Mouse (Mus musculus): ENCODE measurements around the gene Ncdn. TPM values are rescaled to one million over a fixed set of nuclear protein-coding genes. Genes with fewer than 3 reads are reported as not detected.

Gene Ncdn
- total RNA-seq, 1 experiment from 2014 or later, result 10.0 TPM

GRCm38 (mm10) chr4:126754231-126754611 is 983 bp upstream of the Ncdn start:
- ATAC-seq (replicated peaks; ENCODE audit: low read depth, poor library complexity, severe bottlenecking), result no peak

DNA sequence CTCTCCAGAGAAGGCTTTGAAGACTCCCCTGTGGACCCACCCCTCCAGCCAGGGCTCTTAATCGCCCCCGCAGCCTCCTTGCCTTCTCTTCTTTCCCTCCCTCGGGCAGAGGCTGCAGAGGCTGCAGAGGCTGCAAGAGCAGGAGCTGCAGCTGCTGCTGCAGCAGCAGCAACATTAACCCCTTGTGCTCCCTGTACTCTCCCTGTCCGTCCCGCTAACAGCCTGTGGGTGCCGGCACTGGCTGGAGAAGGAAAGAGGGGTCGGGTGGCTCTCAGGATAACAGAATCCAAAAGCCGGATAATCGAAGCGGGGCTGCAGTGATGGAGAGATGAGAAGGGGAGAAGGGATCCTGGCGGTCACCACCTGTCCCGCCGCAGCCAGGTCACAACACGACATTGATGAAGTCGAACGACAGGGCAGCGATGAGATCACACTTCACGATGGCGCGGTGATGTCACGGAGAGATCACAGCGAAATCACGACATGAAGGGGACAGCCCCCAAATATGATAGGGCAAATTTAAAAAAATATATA is 563 bp downstream of the Ncdn start:
- ATAC-seq (replicated peaks; ENCODE audit: low read depth, poor library complexity, severe bottlenecking), result peak; percentile 4; the same call in 1 of the 2 replicates

DNA sequence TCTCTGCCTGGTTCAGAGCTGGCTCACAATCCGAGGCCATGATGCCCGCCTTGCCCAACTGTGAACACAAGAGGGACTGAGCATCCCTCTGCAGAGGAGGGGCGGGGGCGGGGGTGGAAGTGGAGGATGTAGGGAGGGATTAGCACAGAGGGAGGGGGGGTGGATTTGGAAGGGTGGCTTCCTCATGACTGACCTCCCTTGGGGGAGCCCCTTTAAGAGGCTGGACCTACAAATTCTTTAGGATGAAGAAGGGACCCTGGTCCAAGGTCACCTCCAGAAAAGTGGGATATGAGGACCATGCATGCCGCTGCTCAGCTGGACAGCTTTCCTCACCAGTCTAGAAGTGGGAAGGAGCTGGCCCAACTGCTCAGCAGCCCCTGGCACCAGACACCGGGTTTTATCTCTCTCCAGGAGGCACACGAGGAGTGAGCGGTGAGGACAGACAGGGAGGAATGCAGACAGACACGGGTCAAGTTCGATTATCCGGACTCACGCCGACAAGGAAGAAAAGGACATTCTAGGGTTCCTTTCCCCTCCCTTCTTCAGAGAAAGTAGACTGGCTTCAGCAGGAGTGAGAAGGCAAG is 1.1 kb downstream of the Ncdn start:
- ATAC-seq (replicated peaks; ENCODE audit: low read depth, poor library complexity, severe bottlenecking), result no peak

GRCm38 (mm10) chr4:126751556-126752023 is 1.6 kb downstream of the Ncdn start:
- no peak for ATAC-seq (replicated peaks; ENCODE audit: low read depth, poor library complexity, severe bottlenecking)

DNA sequence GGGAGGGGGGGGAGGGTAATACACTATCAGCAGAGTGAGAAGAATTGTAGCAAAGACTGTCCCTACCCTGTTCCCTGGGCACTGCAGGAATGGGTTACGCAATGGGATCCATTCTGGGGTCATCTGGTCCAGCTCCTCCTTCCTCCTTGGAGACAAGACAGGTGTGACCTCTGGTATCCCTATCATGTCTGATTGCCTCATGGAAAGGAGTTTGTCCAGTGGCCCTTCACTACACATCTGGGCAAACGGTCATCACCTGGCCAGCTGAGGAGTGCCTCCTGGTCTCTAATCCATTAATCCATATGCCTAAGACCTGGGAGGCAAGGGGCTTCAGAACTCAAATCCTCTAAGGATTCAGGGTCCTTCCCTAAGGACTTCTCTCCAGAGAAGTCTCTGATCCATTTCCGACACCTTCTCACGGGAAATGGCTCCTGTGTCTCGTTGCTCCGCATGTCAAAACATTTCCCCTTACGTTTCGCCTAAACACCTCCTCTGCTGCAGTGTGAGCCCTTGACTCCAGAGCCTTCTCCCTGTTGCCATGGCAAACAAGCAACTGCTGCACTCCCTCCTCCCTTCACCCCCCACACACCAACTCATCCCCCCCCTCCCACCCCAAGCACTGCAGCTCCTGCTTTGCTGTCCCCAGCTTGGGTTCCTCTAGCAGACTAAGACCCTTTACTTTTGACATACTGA is 2.2 kb downstream of the Ncdn start:
- ATAC-seq (replicated peaks; ENCODE audit: low read depth, poor library complexity, severe bottlenecking), result no peak

- ATAC-seq (replicated peaks; ENCODE audit: low read depth, poor library complexity, severe bottlenecking), result no peak
Measured at GRCm38 (mm10) chr4:126750046-126750683, 3.1 kb downstream of the Ncdn start.

- ATAC-seq (replicated peaks; ENCODE audit: low read depth, poor library complexity, severe bottlenecking), result no peak
Measured at GRCm38 (mm10) chr4:126749553-126749952, 3.7 kb downstream of the Ncdn start.

DNA sequence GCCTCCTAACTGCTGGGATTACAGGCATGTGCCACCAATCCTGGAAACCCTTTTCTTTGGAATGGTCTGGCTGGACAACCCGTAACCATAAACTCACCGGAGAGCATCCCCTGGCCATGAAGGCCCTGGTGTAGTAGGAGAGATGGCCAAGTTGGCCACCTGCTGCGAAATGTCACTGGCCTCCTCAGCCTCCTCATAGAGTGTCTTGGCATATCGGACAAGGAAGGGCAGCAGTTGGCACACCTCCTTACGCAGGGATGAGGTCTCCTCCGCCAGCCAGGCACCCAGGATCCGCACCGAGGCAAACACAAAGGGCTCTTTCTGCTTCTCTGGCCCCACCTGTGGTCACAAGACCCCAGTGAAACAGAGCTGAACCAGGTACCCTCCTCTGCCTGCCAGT is 4.9 kb downstream of the Ncdn start:
- no peak for ATAC-seq (replicated peaks; ENCODE audit: low read depth, poor library complexity, severe bottlenecking)

GRCm38 (mm10) chr4:126746194-126746840 is 6.9 kb downstream of the Ncdn start:
- no peak for ATAC-seq (replicated peaks; ENCODE audit: low read depth, poor library complexity, severe bottlenecking)

DNA sequence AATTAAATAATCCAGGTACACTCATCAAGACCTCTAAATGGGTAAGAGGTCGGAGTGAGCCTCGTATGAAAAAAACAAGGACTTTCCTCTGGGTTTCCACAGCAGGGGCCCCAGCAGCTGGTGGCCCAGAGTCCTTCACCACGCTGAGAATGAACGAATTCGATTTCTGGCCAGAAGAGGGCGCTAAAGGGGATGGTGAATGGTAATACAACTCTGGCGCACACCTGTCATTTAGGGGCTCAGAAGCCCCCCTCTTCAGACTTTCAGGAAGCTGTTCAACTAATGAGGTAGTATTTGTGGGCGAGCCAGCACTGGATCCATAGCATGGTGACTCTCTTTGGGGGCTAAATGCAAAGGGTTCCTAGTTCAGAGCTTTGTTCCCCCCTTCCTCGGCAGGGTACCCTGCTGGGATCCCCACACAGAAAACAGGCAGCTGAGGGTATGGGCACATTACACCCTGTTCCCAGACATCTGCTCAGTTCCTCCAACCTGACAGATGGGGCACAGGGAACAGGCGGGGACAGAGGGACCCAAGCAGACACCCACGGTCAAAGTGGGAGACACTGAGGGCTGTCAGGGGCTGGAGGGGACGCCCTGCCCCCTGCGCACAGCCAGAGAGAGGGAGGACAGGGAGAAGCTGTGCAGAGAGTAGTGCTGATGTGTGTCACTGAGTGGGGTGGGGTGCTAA is 7.6 kb downstream of the Ncdn start:
- ATAC-seq (replicated peaks; ENCODE audit: low read depth, poor library complexity, severe bottlenecking), result peak; percentile 52

DNA sequence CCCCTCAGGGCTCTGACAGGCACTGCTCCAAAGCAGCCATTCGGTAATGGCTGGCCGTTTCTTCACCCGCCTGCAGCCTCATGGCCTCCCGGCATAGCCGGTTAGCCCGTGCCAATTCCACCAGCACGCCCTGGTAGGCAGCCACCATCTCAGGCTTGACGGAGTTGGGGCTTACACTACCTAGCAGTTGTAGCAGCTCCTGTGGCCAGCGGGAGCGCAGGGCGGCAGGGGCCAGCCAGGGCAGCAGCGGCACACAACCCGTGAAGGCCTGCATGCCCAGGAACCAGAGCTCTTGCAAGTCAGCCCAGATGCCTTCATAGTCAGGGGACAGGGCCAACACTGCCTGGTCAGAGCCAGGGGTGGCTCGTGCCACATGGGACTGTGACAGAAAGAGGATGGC is 8.4 kb downstream of the Ncdn start:
- ATAC-seq (replicated peaks; ENCODE audit: low read depth, poor library complexity, severe bottlenecking), result no peak

- ATAC-seq (replicated peaks; ENCODE audit: low read depth, poor library complexity, severe bottlenecking), result no peak
Measured at GRCm38 (mm10) chr4:126743713-126744112, 9.5 kb downstream of the Ncdn start.

GRCm38 (mm10) chr4:126742976-126743375 is 10.3 kb downstream of the Ncdn start:
- no peak for ATAC-seq (replicated peaks; ENCODE audit: low read depth, poor library complexity, severe bottlenecking)

DNA sequence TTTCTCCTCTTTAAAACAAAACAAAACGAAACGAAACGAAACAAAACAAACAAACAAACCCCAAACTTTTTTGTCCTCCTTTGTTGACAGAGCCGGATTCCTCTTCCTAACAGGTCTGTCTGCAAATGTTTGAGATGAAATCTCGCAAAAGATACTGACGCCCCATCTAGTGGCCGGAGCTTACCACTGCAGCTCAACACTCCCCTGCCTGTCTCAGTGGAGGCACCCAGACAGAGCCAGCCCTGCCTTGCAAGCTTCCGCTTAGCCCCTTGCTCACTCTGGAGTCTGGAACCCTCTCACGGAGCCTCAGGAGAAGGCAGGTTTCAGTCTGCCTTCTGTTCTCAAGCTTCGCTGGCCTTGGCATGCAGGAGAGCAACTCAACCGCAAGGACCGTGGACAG is 11.8 kb downstream of the Ncdn start:
- peak; percentile 88 for ATAC-seq (replicated peaks; ENCODE audit: low read depth, poor library complexity, severe bottlenecking)

GRCm38 (mm10) chr4:126739966-126740676 is 13.1 kb downstream of the Ncdn start:
- ATAC-seq (replicated peaks; ENCODE audit: low read depth, poor library complexity, severe bottlenecking), result no peak

DNA sequence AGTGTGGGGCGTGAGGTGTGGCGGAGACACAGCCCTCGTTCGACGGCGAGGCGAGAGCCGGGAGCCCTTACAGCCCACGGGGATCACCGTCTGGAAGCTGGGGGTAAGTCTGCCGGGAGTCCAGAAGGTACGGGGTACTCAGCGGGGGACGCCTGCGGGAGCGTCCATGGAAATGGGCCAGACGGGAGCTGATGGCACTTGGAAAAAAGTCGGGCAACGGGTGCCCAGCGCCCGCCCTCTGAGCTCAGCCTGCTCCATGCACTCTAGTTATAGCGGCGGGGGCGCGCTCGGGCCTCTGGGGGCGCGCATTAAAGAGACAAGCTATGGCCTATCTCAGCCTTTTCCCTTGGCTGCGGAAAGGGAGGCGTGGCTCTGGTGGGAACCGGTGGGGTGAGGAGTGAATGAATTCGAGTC is 17.2 kb downstream of the Ncdn start, which contains the start of gene Tfap2e:
Gene Tfap2e, minus strand, starts transcription at position 240 of the 414 bp plus-strand sequence.
- peak; percentile 67 for ATAC-seq (replicated peaks; ENCODE audit: low read depth, poor library complexity, severe bottlenecking)

DNA sequence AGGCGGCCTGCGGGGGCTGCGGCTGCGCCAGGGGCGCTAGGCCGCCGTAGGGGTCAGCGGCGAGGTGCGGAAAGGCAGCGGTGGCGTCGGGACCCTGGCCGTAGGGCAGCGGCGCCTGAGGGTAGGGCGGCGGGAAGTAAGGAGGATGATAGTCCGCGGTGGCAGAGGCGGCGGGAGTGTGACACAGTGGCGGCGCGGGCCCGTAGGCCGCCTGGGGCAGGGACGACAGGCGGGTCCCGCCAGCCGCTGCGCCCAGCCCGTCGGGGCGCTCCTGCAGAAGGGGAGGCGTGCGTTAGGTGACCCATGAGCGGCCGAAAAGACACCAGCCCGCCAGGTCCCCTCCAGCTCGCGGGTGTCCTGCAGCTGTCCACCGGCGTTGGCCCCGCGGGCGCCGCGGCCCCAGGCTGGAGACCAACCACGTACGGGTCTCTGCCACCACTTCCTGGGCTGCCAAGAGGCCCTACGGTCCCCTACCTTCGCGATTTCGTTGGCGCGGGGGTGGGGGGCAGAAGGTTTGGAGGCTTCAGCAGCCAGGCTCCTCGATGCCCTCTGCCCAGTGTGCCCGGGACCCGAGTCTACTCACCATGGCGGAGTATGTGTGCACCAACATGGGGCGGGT is 17.7 kb downstream of the Ncdn start:
- peak; percentile 23 for ATAC-seq (replicated peaks; ENCODE audit: low read depth, poor library complexity, severe bottlenecking)

GRCm38 (mm10) chr4:126734700-126735381 is 18.4 kb downstream of the Ncdn start:
- no peak for ATAC-seq (replicated peaks; ENCODE audit: low read depth, poor library complexity, severe bottlenecking)
